Mouse (Mus musculus) CH12.LX (cell line): Measurements from ENCODE around the gene Cemip2.

ENCODE experiments used
- CTCF ChIP-seq, 2 experiments: IDR thresholded peaks in 1 of 2; conservative IDR thresholded peaks in 1 of 2; 2 replicates each; pipeline ENCODE4 v1.5.1; 2011 to 2012; ENCODE audit warnings: low read depth in 2 of 2, low read length in 2 of 2, improper control_type of control experiment in 1 of 2, inconsistent platforms in 1 of 2, mild to moderate bottlenecking in 1 of 2, moderate library complexity in 1 of 2
- ELF1 ChIP-seq: IDR thresholded peaks from 2 replicates; pipeline ENCODE4 v1.6.1; 2014; ENCODE audit warnings: low read depth, mild to moderate bottlenecking, inconsistent platforms, low read length, improper control_type of control experiment
- EP300 ChIP-seq: IDR thresholded peaks from 2 replicates; pipeline ENCODE4 v1.6.1; 2011; ENCODE audit warnings: low read length, improper control_type of control experiment
- HCFC1 ChIP-seq: IDR thresholded peaks from 2 replicates; pipeline ENCODE4 v1.6.1; 2012; ENCODE audit warnings: low read depth, mild to moderate bottlenecking, inconsistent platforms, low read length, improper control_type of control experiment
- NELFE ChIP-seq: IDR thresholded peaks from 2 replicates; pipeline ENCODE4 v1.6.1; 2011; ENCODE audit warnings: low read depth, low read length, improper control_type of control experiment
- POLR2A ChIP-seq: IDR thresholded peaks from 2 replicates; pipeline ENCODE4 v1.6.1; 2011; ENCODE audit warnings: low read depth, mild to moderate bottlenecking, improper control_type of control experiment, low read length
- RAD21 ChIP-seq: IDR thresholded peaks from 2 replicates; pipeline ENCODE4 v1.6.1; 2011; ENCODE audit warnings: low read depth, mild to moderate bottlenecking, low read length, improper control_type of control experiment, moderate library complexity
- SIN3A ChIP-seq: IDR thresholded peaks from 2 replicates; pipeline ENCODE4 v1.6.1; 2012; ENCODE audit warnings: low read length, improper control_type of control experiment, inconsistent platforms
- SMC3 ChIP-seq: IDR thresholded peaks from 2 replicates; pipeline ENCODE4 v1.6.1; 2011; ENCODE audit warnings: low read depth, low read length, improper control_type of control experiment
- TCF12 ChIP-seq: IDR thresholded peaks from 2 replicates; pipeline ENCODE4 v1.6.1; 2014; ENCODE audit warnings: low read depth, mild to moderate bottlenecking, inconsistent platforms, low read length, improper control_type of control experiment
- USF1 ChIP-seq: IDR thresholded peaks from 2 replicates; pipeline ENCODE4 v1.6.1; 2014; ENCODE audit warnings: low read depth, mild to moderate bottlenecking, inconsistent platforms, low read length, improper control_type of control experiment
- ZNF384 ChIP-seq: IDR thresholded peaks from 2 replicates; pipeline ENCODE4 v1.6.1; 2012; ENCODE audit warnings: low read depth, low read length, improper control_type of control experiment, inconsistent platforms

- TF ChIP-seq CTCF (conservative IDR thresholded peaks at IDR 0.05 in 1 of 2, IDR thresholded peaks at IDR 0.05 in 1 of 2; ENCODE audit: low read depth in 2 of 2, low read length in 2 of 2): no peak
- no peak for TF ChIP-seq ELF1
- no peak for TF ChIP-seq POLR2A
- TF ChIP-seq USF1: no peak
- no peak for TF ChIP-seq NELFE
- TF ChIP-seq SIN3A: no peak
- TF ChIP-seq ZNF384: no peak
- TF ChIP-seq RAD21: no peak
- TF ChIP-seq SMC3: no peak
- TF ChIP-seq HCFC1: no peak
- no peak for TF ChIP-seq TCF12
- TF ChIP-seq EP300: no peak
Measured at GRCm38 (mm10) chr19:21884385-21884784, 106.2 kb downstream of the Cemip2 start.
